Mouse (Mus musculus): ENCODE results near the gene Muc3.
A peak's percentile ranks its signal among the peaks of the same experiment; 100 is the strongest.
"Not testable (repeated sequence)": the region's sequence is repeated elsewhere in the genome, so short reads cannot be mapped to it uniquely, and the experiment has no call there.

The Muc3 gene

GRCm38 (mm10) chr5:137149272-137149882 is at the start of gene Muc3:
Gene Muc3 (minus strand): TSS chr5:137149322.
- DNase-seq (ENCODE audit: extremely low read depth, insufficient read length, low spot score): not testable (repeated sequence)

- no peak for DNase-seq (ENCODE audit: extremely low read depth, insufficient read length, low spot score)
These were observed 45.5 kb upstream of the Muc3 start for GRCm38 (mm10) chr5:137194488-137195120.

GRCm38 (mm10) chr5:137193279-137193952 is 44.3 kb upstream of the Muc3 start:
- no peak for DNase-seq (ENCODE audit: extremely low read depth, insufficient read length, low spot score)

- no peak for DNase-seq (ENCODE audit: extremely low read depth, insufficient read length, low spot score)
These were observed 40.2 kb upstream of the Muc3 start for GRCm38 (mm10) chr5:137189326-137189725.

- DNase-seq (ENCODE audit: extremely low read depth, insufficient read length, low spot score): no peak
These were observed 36.2 kb upstream of the Muc3 start for GRCm38 (mm10) chr5:137185362-137185761.

GRCm38 (mm10) chr5:137179646-137180374 is 30.7 kb upstream of the Muc3 start:
- DNase-seq (ENCODE audit: extremely low read depth, insufficient read length, low spot score): no peak

- DNase-seq (ENCODE audit: extremely low read depth, insufficient read length, low spot score): no peak
These were observed 24.8 kb upstream of the Muc3 start for GRCm38 (mm10) chr5:137173967-137174366.

- no peak for DNase-seq (ENCODE audit: extremely low read depth, insufficient read length, low spot score)
These were observed 23.5 kb upstream of the Muc3 start for GRCm38 (mm10) chr5:137172591-137172990.

- no peak for DNase-seq (ENCODE audit: extremely low read depth, insufficient read length, low spot score)
These were observed 22.4 kb upstream of the Muc3 start for GRCm38 (mm10) chr5:137171478-137171877.

- no peak for DNase-seq (ENCODE audit: extremely low read depth, insufficient read length, low spot score)
These were observed 21.8 kb upstream of the Muc3 start for GRCm38 (mm10) chr5:137170836-137171380.

- DNase-seq (ENCODE audit: extremely low read depth, insufficient read length, low spot score): no peak
These were observed 18.4 kb upstream of the Muc3 start for GRCm38 (mm10) chr5:137167539-137167938.

- DNase-seq (ENCODE audit: extremely low read depth, insufficient read length, low spot score): no peak
These were observed 16.9 kb upstream of the Muc3 start for GRCm38 (mm10) chr5:137166012-137166411.

GRCm38 (mm10) chr5:137161853-137162252 is 12.7 kb upstream of the Muc3 start:
- DNase-seq (ENCODE audit: extremely low read depth, insufficient read length, low spot score): no peak

GRCm38 (mm10) chr5:137159461-137159860 is 10.3 kb upstream of the Muc3 start:
- DNase-seq (ENCODE audit: extremely low read depth, insufficient read length, low spot score): peak; percentile 22

GRCm38 (mm10) chr5:137153289-137153688 is 4.2 kb upstream of the Muc3 start:
- no peak for DNase-seq (ENCODE audit: extremely low read depth, insufficient read length, low spot score)

- DNase-seq (ENCODE audit: extremely low read depth, insufficient read length, low spot score): no peak
These were observed 3.5 kb upstream of the Muc3 start for GRCm38 (mm10) chr5:137152623-137153022.

- DNase-seq (ENCODE audit: extremely low read depth, insufficient read length, low spot score): no peak
These were observed 8.3 kb downstream of the Muc3 start for GRCm38 (mm10) chr5:137140836-137141235.

GRCm38 (mm10) chr5:137138977-137139376 is 10.1 kb downstream of the Muc3 start:
- DNase-seq (ENCODE audit: extremely low read depth, insufficient read length, low spot score): no peak

- DNase-seq (ENCODE audit: extremely low read depth, insufficient read length, low spot score): no peak
These were observed 14.2 kb downstream of the Muc3 start for GRCm38 (mm10) chr5:137134959-137135358.

- DNase-seq (ENCODE audit: extremely low read depth, insufficient read length, low spot score): no peak
These were observed 17.6 kb downstream of the Muc3 start for GRCm38 (mm10) chr5:137131490-137131889.

- no peak for DNase-seq (ENCODE audit: extremely low read depth, insufficient read length, low spot score)
These were observed 19.8 kb downstream of the Muc3 start for GRCm38 (mm10) chr5:137129281-137129680.

Data from 3134 (cell line).